Mouse (Mus musculus) kidney, adult 11 months (tissue): ENCODE measurements around the gene Tagap1.
"Not testable (repeated sequence)": the region's sequence is repeated elsewhere in the genome, so short reads cannot be mapped to it uniquely, and the experiment has no call there.

Experiments used
- DNase-seq: peaks from one replicate; pipeline ENCODE4 v3.0.0; 2022

Gene Tagap1

GRCm38 (mm10) chr17:6960776-6961175 is at the start of gene Tagap1:
Gene Tagap1, minus strand, starts transcription at chr17:6961156.
- DNase-seq, result peak; percentile 56

- not testable (repeated sequence) for DNase-seq
Measured at GRCm38 (mm10) chr17:7009901-7010300, 48.9 kb upstream of the Tagap1 start.

GRCm38 (mm10) chr17:7009440-7009839 is 48.5 kb upstream of the Tagap1 start:
- DNase-seq, result not testable (repeated sequence)

- not testable (repeated sequence) for DNase-seq
Measured at GRCm38 (mm10) chr17:7008885-7009284, 47.9 kb upstream of the Tagap1 start.

GRCm38 (mm10) chr17:7005646-7006045 is 44.7 kb upstream of the Tagap1 start:
- not testable (repeated sequence) for DNase-seq

- not testable (repeated sequence) for DNase-seq
Measured at GRCm38 (mm10) chr17:7003392-7003791, 42.4 kb upstream of the Tagap1 start.

- not testable (repeated sequence) for DNase-seq
Measured at GRCm38 (mm10) chr17:7001790-7002585, 41.0 kb upstream of the Tagap1 start.

- not testable (repeated sequence) for DNase-seq
Measured at GRCm38 (mm10) chr17:6997778-6998490, 37.0 kb upstream of the Tagap1 start.

- not testable (repeated sequence) for DNase-seq
Measured at GRCm38 (mm10) chr17:6996826-6997225, 35.9 kb upstream of the Tagap1 start.

GRCm38 (mm10) chr17:6995504-6995903 is 34.5 kb upstream of the Tagap1 start:
- not testable (repeated sequence) for DNase-seq

GRCm38 (mm10) chr17:6986118-6986517 is 25.2 kb upstream of the Tagap1 start:
- DNase-seq, result not testable (repeated sequence)

- DNase-seq, result not testable (repeated sequence)
Measured at GRCm38 (mm10) chr17:6980144-6980543, 19.2 kb upstream of the Tagap1 start.

GRCm38 (mm10) chr17:6979380-6979779 is 18.4 kb upstream of the Tagap1 start:
- DNase-seq, result not testable (repeated sequence)

GRCm38 (mm10) chr17:6978287-6979248 is 17.6 kb upstream of the Tagap1 start, which contains the start of gene Gm49721:
Gene Gm49721, plus strand, starts transcription at chr17:6978904.
- peak; percentile 89 for DNase-seq

GRCm38 (mm10) chr17:6974985-6975384 is 14.0 kb upstream of the Tagap1 start:
- DNase-seq, result not testable (repeated sequence)

- not testable (repeated sequence) for DNase-seq
Measured at GRCm38 (mm10) chr17:6972836-6973396, 12.0 kb upstream of the Tagap1 start.

- peak; percentile 54 for DNase-seq
Measured at GRCm38 (mm10) chr17:6971238-6971637, 10.3 kb upstream of the Tagap1 start.

- not testable (repeated sequence) for DNase-seq
Measured at GRCm38 (mm10) chr17:6970334-6970733, 9.4 kb upstream of the Tagap1 start, which contains the start of gene Rnaset2b. Gene Rnaset2b, plus strand, starts transcription at chr17:6970634.

- DNase-seq, result not testable (repeated sequence)
Measured at GRCm38 (mm10) chr17:6967673-6968072, 6.7 kb upstream of the Tagap1 start.

- DNase-seq, result peak; percentile 18
Measured at GRCm38 (mm10) chr17:6965364-6965763, 4.4 kb upstream of the Tagap1 start.

GRCm38 (mm10) chr17:6962936-6963335 is 2.0 kb upstream of the Tagap1 start:
- peak; percentile 6 for DNase-seq

- DNase-seq, result peak; percentile 29
Measured at GRCm38 (mm10) chr17:6962339-6962738, 1.4 kb upstream of the Tagap1 start.
